Mouse (Mus musculus): ENCODE results near the gene Slc9a2. TPM values are rescaled to one million over a fixed set of nuclear protein-coding genes. Genes with fewer than 3 reads are reported as not detected.

The Slc9a2 gene
- total and polyA plus RNA-seq, 2 experiments from 2014 or later: 0.88 to 0.99 TPM

DNA sequence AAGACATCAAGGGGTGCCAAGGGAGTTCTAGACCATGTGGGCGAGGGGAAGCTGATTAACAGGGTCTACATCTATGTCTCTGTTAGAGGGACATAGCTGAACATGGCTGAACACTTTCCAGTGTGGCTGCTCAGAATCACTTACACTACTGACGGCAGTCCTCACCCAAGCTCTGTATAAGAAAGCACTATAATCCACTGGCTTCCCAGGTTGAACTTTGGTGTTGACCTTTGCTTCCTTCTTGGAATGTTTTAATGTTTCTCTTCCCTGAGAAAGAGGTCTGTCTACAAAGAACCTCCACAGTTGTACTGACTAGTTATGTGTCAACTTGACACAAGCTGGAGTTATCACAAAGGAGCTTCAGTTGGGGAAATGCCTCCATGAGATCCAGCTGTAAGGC, 95.7 kb downstream of the Slc9a2 start:
- no peak for DNase-seq (ENCODE audit: low spot score)
- no peaks in the 10 kb centered on the region for H3K27me3 ChIP-seq (ENCODE audit: insufficient read depth, low read length)
- H3K9me3 ChIP-seq (ENCODE audit: low read length): 0 out of 2 replicates have a peak, but pooled peaks cover 11% of the 10 kb centered on the region
- H3K36me3 ChIP-seq (ENCODE audit: insufficient read depth, low read length): peaks cover 34% of the 10 kb centered on the region
- WGBS: 66% methylated on average over 2 of the region's 2 CpGs
- no peak overlapping the region for H3K4me3 ChIP-seq (ENCODE audit: low read depth, low read length)
- no peak overlapping the region for H3K4me2 ChIP-seq (ENCODE audit: low read depth, low read length, poor library complexity, severe bottlenecking)
- no peaks in the 10 kb centered on the region for H3K4me1 ChIP-seq (ENCODE audit: insufficient read depth, low read length)
- H3K27ac ChIP-seq (ENCODE audit: low read depth, low read length): no peak overlapping the region
- no peak for ATAC-seq (ENCODE audit: low FRiP score)
- no peak overlapping the region for H3K9ac ChIP-seq (replicated peaks; ENCODE audit: low read length, poor library complexity, severe bottlenecking)
- no peak for TF ChIP-seq CTCF (IDR thresholded peaks at IDR 0.05)

DNA sequence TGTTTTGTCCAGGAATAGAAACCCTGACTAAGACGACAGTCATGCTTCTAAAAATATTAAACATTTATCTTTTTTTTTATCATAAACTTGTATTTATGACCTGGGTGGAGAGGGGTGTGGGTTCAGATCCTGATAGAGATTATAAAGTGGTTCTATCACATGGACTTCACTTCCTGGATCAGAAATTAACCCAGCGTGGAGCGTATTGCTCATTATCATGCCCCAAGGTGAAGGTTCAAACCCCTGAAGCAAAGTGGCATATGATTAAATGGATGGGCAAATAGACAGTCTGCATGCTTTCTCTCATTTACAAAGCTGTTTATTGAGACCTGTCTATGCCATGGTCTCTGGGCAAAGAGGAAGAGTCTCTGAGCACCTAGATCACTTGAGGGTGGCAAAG, 96.4 kb downstream of the Slc9a2 start:
- peaks cover 37% of the 10 kb centered on the region for H3K36me3 ChIP-seq (ENCODE audit: insufficient read depth, low read length)
- H3K27me3 ChIP-seq (ENCODE audit: insufficient read depth, low read length): no peaks in the 10 kb centered on the region
- H3K9me3 ChIP-seq (ENCODE audit: low read length): 0 out of 2 replicates have a peak, but pooled peaks cover 11% of the 10 kb centered on the region
- TF ChIP-seq CTCF (IDR thresholded peaks at IDR 0.05): no peak
- H3K4me1 ChIP-seq (ENCODE audit: insufficient read depth, low read length): no peaks in the 10 kb centered on the region
- ATAC-seq (ENCODE audit: low FRiP score): no peak
- no peak overlapping the region for H3K4me3 ChIP-seq (ENCODE audit: low read depth, low read length)
- H3K9ac ChIP-seq (replicated peaks; ENCODE audit: low read length, poor library complexity, severe bottlenecking): no peak overlapping the region
- no peak for DNase-seq (ENCODE audit: low spot score)
- no peak overlapping the region for H3K4me2 ChIP-seq (ENCODE audit: low read depth, low read length, poor library complexity, severe bottlenecking)
- H3K27ac ChIP-seq (ENCODE audit: low read depth, low read length): no peak overlapping the region
- 92% methylated on average over 3 of the region's 3 CpGs for WGBS

DNA sequence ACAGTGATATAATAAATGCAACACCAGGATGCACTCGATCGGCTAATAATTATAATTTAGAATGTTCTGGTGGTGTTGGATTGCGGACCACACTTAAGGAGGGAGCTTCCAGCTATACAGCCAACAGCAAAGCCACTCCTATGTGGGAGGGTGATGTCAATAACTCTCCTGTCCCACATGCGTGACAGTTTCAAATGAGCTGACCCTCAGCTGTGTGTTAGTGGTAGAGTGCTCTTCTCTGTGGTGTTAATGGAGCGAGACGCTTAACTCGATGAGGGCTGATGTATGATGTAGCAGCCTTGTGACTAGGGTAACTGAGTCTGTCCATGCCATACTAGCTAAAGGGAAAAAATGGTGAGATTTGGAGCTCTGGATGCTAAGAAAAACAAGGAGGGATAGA, 103.1 kb downstream of the Slc9a2 start:
- Histone ChIP-seq H3K4me2 (ENCODE audit: low read depth, low read length, poor library complexity, severe bottlenecking) (no peak overlapping the region), H3K9ac (replicated peaks; ENCODE audit: low read length, poor library complexity, severe bottlenecking) (no peak overlapping the region), H3K4me3 (ENCODE audit: low read depth, low read length) (no peak overlapping the region), H3K27me3 (ENCODE audit: insufficient read depth, low read length) (no peaks in the 10 kb centered on the region), H3K27ac (ENCODE audit: low read depth, low read length) (no peak overlapping the region), H3K36me3 (ENCODE audit: insufficient read depth, low read length) (peaks cover 32% of the 10 kb centered on the region), H3K4me1 (ENCODE audit: insufficient read depth, low read length) (no peaks in the 10 kb centered on the region), H3K9me3 (ENCODE audit: low read length) (0 out of 2 replicates have a peak, but pooled peaks cover 10% of the 10 kb centered on the region)
- TF ChIP-seq CTCF (IDR thresholded peaks at IDR 0.05): no peak
- no peak for DNase-seq (ENCODE audit: low spot score)
- WGBS: 93% methylated on average over 7 of the region's 7 CpGs
- no peak for ATAC-seq (ENCODE audit: low FRiP score)

DNA sequence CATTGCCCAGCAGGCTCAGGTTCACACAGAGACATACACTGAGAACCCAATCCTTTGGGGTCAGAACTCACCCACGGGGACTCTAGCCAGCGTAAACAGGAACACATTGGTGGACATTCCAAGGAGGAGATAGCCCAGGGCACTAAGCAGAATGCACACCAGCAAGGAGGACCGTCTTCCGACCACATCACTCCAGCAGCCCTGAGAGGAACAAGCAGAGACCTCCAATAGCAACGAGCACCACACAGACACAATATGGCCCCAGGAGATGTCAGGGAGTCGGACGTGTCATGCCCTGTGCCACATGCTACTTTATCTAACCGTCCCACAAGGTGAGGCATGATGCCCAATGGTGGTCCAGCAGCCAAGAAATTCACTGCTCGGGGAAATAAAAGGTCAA, 103.9 kb downstream of the Slc9a2 start:
- Histone ChIP-seq H3K9ac (replicated peaks; ENCODE audit: low read length, poor library complexity, severe bottlenecking) (no peak overlapping the region), H3K4me1 (ENCODE audit: insufficient read depth, low read length) (0 out of 2 replicates have a peak, but pooled peaks cover 2% of the 10 kb centered on the region), H3K9me3 (ENCODE audit: low read length) (0 out of 2 replicates have a peak, but pooled peaks cover 3% of the 10 kb centered on the region), H3K27ac (ENCODE audit: low read depth, low read length) (no peak overlapping the region), H3K27me3 (ENCODE audit: insufficient read depth, low read length) (no peaks in the 10 kb centered on the region), H3K4me2 (ENCODE audit: low read depth, low read length, poor library complexity, severe bottlenecking) (no peak overlapping the region), H3K4me3 (ENCODE audit: low read depth, low read length) (no peak overlapping the region), H3K36me3 (ENCODE audit: insufficient read depth, low read length) (peaks cover 23% of the 10 kb centered on the region)
- WGBS: 90% methylated on average over 9 of the region's 9 CpGs
- TF ChIP-seq CTCF (IDR thresholded peaks at IDR 0.05): no peak
- ATAC-seq (ENCODE audit: low FRiP score) (no peak), DNase-seq (ENCODE audit: low spot score) (no peak)

DNA sequence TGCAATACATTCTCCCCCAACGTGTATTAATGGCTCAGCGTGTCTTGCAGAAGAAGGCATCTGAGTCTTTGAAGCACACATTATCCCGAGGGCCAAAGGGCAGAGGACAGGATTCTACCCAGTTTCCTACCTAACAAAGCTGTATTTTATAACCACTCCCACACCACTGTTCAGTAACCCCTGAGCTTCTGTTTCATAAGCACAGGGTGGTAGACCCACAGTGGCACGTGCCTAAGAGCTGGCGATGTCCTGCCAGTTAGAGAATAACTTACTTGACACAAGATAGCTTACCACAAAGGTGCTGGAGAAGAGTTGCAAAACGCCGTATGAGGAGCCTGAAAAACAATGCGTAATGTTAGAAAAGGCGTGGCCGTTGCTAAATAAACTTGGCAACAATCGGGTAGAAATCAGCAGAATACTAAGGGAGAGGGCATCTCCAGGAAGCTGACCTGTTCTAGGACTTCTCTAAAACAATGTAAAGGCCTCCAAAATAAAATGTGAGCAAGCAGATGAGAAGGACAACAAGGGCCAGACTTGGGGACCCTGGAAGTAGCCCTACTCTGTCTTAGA, 105.6 kb downstream of the Slc9a2 start:
- WGBS: 91% methylated on average over 11 of the region's 11 CpGs
- Histone ChIP-seq H3K4me1 (ENCODE audit: insufficient read depth, low read length) (peaks cover 8% of the 10 kb centered on the region; the same call in 1 of the 2 replicates), H3K4me3 (ENCODE audit: low read depth, low read length) (no peak overlapping the region), H3K4me2 (ENCODE audit: low read depth, low read length, poor library complexity, severe bottlenecking) (no peak overlapping the region), H3K9me3 (ENCODE audit: low read length) (no peaks in the 10 kb centered on the region), H3K36me3 (ENCODE audit: insufficient read depth, low read length) (peaks cover 16% of the 10 kb centered on the region; the same call in 1 of the 2 replicates), H3K27ac (ENCODE audit: low read depth, low read length) (no peak overlapping the region), H3K9ac (replicated peaks; ENCODE audit: low read length, poor library complexity, severe bottlenecking) (no peak overlapping the region), H3K27me3 (ENCODE audit: insufficient read depth, low read length) (no peaks in the 10 kb centered on the region)
- TF ChIP-seq CTCF (IDR thresholded peaks at IDR 0.05): no peak
- DNase-seq (ENCODE audit: low spot score) (no peak), ATAC-seq (ENCODE audit: low FRiP score) (no peak)

DNA sequence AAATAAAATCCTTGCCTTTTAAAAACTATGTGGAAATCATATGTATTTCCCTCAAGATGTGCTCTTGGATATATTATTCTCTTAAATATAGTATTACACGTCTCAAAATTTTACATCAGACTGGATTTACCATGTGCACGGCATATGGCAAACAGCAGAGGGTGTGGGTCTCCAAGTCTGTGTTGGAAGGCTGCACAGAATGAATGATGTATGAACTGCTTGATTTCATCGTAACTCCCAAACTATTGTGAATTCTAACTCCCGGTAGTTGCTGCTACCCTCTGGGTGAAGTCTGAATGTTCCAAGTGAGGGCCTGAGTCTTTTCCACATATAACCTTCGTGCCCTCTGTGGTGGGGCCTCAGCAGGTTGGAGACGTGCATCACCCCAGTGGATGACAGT, 108.6 kb downstream of the Slc9a2 start:
- no peak overlapping the region for H3K4me3 ChIP-seq (ENCODE audit: low read depth, low read length)
- no peak overlapping the region for H3K27ac ChIP-seq (ENCODE audit: low read depth, low read length)
- peak; percentile 16; the same call in 1 of the 2 replicates for TF ChIP-seq CTCF (IDR thresholded peaks at IDR 0.05)
- H3K9ac ChIP-seq (replicated peaks; ENCODE audit: low read length, poor library complexity, severe bottlenecking): no peak overlapping the region
- no peaks in the 10 kb centered on the region for H3K27me3 ChIP-seq (ENCODE audit: insufficient read depth, low read length)
- no peak overlapping the region for H3K4me2 ChIP-seq (ENCODE audit: low read depth, low read length, poor library complexity, severe bottlenecking)
- peaks cover 8% of the 10 kb centered on the region; the same call in 1 of the 2 replicates for H3K4me1 ChIP-seq (ENCODE audit: insufficient read depth, low read length)
- WGBS: 75% methylated on average over 6 of the region's 6 CpGs
- DNase-seq (ENCODE audit: low spot score) (no peak), ATAC-seq (ENCODE audit: low FRiP score) (no peak)
- H3K36me3 ChIP-seq (ENCODE audit: insufficient read depth, low read length): 0 out of 2 replicates have a peak, but pooled peaks cover 5% of the 10 kb centered on the region
- no peaks in the 10 kb centered on the region for H3K9me3 ChIP-seq (ENCODE audit: low read length)

All from midbrain, postnatal 0 days (tissue).